Mouse (Mus musculus) forebrain, embryonic 13.5 days (tissue): ENCODE results near the gene Klhl12. TPM values are rescaled to one million over a fixed set of nuclear protein-coding genes. Genes with fewer than 3 reads are reported as not detected.
"Not testable (repeated sequence)": the region's sequence is repeated elsewhere in the genome, so short reads cannot be mapped to it uniquely, and the experiment has no call there.

Experiments used
- ATAC-seq: fragments of 200-750 bp; cut with Nextera tagmentation; 2 replicates; pipeline ENCODE4 v1.8.0; 2017
- H3K27ac ChIP-seq: fragments of 300-500 bp; sonication (generic); 2 replicates; pipeline ENCODE4 v1.5.1; 2015; ENCODE audit warnings: inconsistent platforms, mild to moderate bottlenecking, moderate library complexity
- H3K27me3 ChIP-seq: fragments of 300-500 bp; sonication (generic); 2 replicates; pipeline ENCODE4 v1.6.1; 2015; ENCODE audit warnings: mild to moderate bottlenecking, inconsistent platforms
- H3K36me3 ChIP-seq: fragments of 300-500 bp; sonication (generic); 2 replicates; pipeline ENCODE4 v1.6.1; 2015; ENCODE audit warnings: mild to moderate bottlenecking, inconsistent platforms; ENCODE audit not compliant: poor library complexity, severe bottlenecking
- H3K4me1 ChIP-seq: fragments of 300-500 bp; sonication (generic); 2 replicates; pipeline ENCODE4 v1.6.1; 2015; ENCODE audit warnings: inconsistent platforms
- H3K4me2 ChIP-seq: fragments of 300-500 bp; sonication (generic); 2 replicates; pipeline ENCODE4 v1.6.1; 2015; ENCODE audit warnings: inconsistent platforms, mild to moderate bottlenecking, moderate library complexity
- H3K4me3 ChIP-seq: fragments of 300-500 bp; sonication (generic); 2 replicates; pipeline ENCODE4 v1.5.1; 2015; ENCODE audit warnings: mild to moderate bottlenecking, inconsistent platforms
- H3K9ac ChIP-seq: fragments of 300-500 bp; sonication (generic); 2 replicates; pipeline ENCODE4 v1.6.1; 2015; ENCODE audit warnings: mild to moderate bottlenecking, inconsistent platforms
- H3K9me3 ChIP-seq: fragments of 300-500 bp; sonication (generic); replicated peaks from 2 replicates; pipeline ENCODE4 v1.6.1; 2016; ENCODE audit warnings: inconsistent platforms
- WGBS: fragments of 180-500 bp; shearing (Covaris S2); methylation state at CpG from one replicate; pipeline ENCODE4 v1.1.7; 2015; 5-methylcytosine and 5-hydroxymethylcytosine counted together
- polyA plus RNA-seq: library from polyadenylated mRNA; unstranded; fragments of >200 nt; fragmentation: Nextera tagmentation; extraction: Ambion mirVana; gene quantifications from 2 replicates; pipeline ENCODE4 v1.2.1, GENCODE M21; 2015

Klhl12 gene
- polyA plus RNA-seq, 1 experiment from 2014 or later, result 34.5 TPM

DNA sequence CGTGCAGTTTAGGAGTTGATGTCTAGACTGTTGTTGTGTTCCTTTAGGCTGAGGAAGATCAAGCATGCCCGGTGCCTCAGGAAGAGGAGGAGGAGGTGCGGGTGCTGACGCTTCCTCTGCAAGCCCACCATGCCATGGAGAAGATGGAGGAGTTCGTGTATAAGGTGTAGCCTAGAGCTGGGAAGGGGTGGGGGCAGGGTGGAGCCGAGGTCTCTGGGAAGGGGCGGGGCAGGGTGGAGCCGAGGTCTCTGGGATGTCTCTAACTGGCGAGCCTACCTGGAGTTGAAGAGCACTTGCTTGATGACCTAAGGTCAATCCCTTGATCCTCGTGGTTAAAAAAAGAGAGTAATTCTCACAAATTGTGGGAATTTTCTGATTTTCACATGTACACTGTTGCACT is 31.4 kb upstream of the Klhl12 start:
- Histone ChIP-seq H3K4me1 (peaks cover 12% of the 10 kb centered on the region), H3K9me3 (no peaks in the 10 kb centered on the region), H3K9ac (no peak overlapping the region), H3K27ac (no peak overlapping the region), H3K4me3 (no peak overlapping the region), H3K36me3 (peaks cover 63% of the 10 kb centered on the region), H3K4me2 (no peak overlapping the region), H3K27me3 (no peaks in the 10 kb centered on the region)
- ATAC-seq, result no peak
- WGBS, result 79% methylated on average over 10 of the region's 10 CpGs

DNA sequence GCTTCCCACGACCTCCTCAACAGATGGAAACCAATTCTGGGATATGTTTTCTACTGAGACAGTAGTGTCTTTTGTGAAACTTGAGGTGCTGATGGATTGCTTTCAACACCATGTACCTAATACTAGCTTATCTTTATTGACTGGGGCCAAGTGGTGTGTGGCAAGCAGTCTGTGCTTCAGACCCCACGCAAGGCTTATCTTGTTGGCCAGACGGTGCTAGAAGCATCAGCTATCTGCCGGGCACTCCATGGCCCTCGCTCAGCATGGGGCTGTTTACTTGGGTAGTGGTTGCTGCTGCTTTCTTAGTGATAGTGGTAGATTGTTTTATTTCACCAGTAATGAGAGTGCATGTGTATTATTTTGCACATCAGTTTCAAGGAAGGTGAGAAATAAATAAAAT is 29.0 kb upstream of the Klhl12 start:
- no peak overlapping the region for H3K4me2 ChIP-seq
- no peak for ATAC-seq
- no peak overlapping the region for H3K27ac ChIP-seq
- H3K4me3 ChIP-seq, result no peak overlapping the region
- WGBS, result 89% methylated on average over 5 of the region's 5 CpGs
- H3K9ac ChIP-seq, result no peak overlapping the region
- peaks cover 85% of the 10 kb centered on the region for H3K36me3 ChIP-seq
- H3K27me3 ChIP-seq, result no peaks in the 10 kb centered on the region
- H3K4me1 ChIP-seq, result no peaks in the 10 kb centered on the region
- no peaks in the 10 kb centered on the region for H3K9me3 ChIP-seq

GRCm38 (mm10) chr1:134433002-134433401 is 22.3 kb upstream of the Klhl12 start:
- Histone ChIP-seq H3K36me3 (peaks cover 56% of the 10 kb centered on the region), H3K27ac (no peak overlapping the region), H3K9me3 (no peaks in the 10 kb centered on the region), H3K4me3 (no peak overlapping the region), H3K4me1 (no peaks in the 10 kb centered on the region), H3K4me2 (no peak overlapping the region), H3K9ac (no peak overlapping the region), H3K27me3 (no peaks in the 10 kb centered on the region)
- no peak for ATAC-seq
- 90% methylated on average over 10 of the region's 10 CpGs for WGBS

GRCm38 (mm10) chr1:134433473-134433872 is 21.9 kb upstream of the Klhl12 start:
- Histone ChIP-seq H3K27me3 (no peaks in the 10 kb centered on the region), H3K4me3 (no peak overlapping the region), H3K9me3 (no peaks in the 10 kb centered on the region), H3K4me1 (no peaks in the 10 kb centered on the region), H3K36me3 (peaks cover 52% of the 10 kb centered on the region), H3K9ac (no peak overlapping the region), H3K4me2 (no peak overlapping the region), H3K27ac (no peak overlapping the region)
- 93% methylated on average over 4 of the region's 4 CpGs for WGBS
- ATAC-seq, result no peak

DNA sequence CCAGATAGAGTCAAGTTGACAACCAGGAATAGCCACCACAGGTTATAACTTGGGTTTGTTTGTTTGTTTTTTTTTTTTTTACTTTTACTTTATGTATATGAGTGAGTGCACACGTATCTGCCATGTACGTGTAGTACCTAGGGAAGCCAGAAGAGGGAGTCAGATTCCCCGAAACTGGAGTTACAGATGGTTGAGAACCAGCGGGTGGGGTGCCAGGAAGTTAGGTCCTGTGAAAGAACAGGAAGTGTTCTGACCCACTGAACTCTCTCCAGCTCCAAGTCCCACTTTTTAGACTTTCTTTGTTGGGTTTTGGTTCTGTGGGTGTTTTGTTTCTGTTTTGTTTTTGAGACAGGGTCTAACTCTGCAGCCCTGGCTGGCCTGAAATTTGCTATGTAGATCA is 19.9 kb upstream of the Klhl12 start:
- no peaks in the 10 kb centered on the region for H3K9me3 ChIP-seq
- WGBS, result 26% methylated on average over 4 of the region's 4 CpGs
- H3K4me2 ChIP-seq, result no peak overlapping the region
- no peaks in the 10 kb centered on the region for H3K4me1 ChIP-seq
- H3K9ac ChIP-seq, result no peak overlapping the region
- no peak overlapping the region for H3K4me3 ChIP-seq
- no peak overlapping the region for H3K27ac ChIP-seq
- H3K36me3 ChIP-seq, result peaks cover 32% of the 10 kb centered on the region
- no peak for ATAC-seq
- H3K27me3 ChIP-seq, result no peaks in the 10 kb centered on the region

- Histone ChIP-seq H3K4me2 (no peak overlapping the region), H3K9me3 (no peaks in the 10 kb centered on the region), H3K27ac (no peak overlapping the region), H3K36me3 (no peaks in the 10 kb centered on the region), H3K4me3 (no peak overlapping the region), H3K4me1 (no peaks in the 10 kb centered on the region), H3K9ac (no peak overlapping the region), H3K27me3 (no peaks in the 10 kb centered on the region)
- ATAC-seq, result no peak
- WGBS, result 93% methylated on average over 6 of the region's 6 CpGs
Measured at GRCm38 (mm10) chr1:134440437-134440836, 14.9 kb upstream of the Klhl12 start.

- not testable (repeated sequence) for H3K4me3 ChIP-seq, H3K27me3 ChIP-seq, H3K9ac ChIP-seq, H3K36me3 ChIP-seq, H3K9me3 ChIP-seq, H3K4me2 ChIP-seq, ATAC-seq, H3K4me1 ChIP-seq, H3K27ac ChIP-seq
- WGBS, result 91% methylated on average over 8 of the region's 10 CpGs
Measured at GRCm38 (mm10) chr1:134441737-134442136, 13.6 kb upstream of the Klhl12 start.

DNA sequence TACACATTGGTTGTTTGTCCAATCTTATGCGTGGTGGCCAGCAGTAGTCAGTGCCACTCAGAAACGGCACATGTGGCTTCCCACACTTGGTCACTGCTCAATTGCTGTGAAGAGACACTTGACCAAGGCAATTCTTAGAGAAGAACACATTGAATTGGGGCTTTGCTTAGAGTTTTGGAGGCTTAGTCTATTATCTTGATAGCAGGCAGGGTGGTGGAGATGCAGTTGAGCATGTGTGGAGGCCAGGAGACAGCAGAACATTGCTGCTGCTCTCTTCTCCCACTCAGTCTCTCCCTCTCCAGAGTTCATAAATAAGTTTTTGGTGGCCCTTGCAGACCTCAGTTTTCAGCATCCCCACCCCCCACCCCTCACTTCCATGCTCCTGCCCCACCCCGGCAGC is 12.9 kb upstream of the Klhl12 start:
- H3K9me3 ChIP-seq, result no peaks in the 10 kb centered on the region
- ATAC-seq, result no peak
- H3K27ac ChIP-seq, result no peak overlapping the region
- WGBS, result 88% methylated on average over 3 of the region's 3 CpGs
- no peaks in the 10 kb centered on the region for H3K27me3 ChIP-seq
- H3K4me1 ChIP-seq, result no peaks in the 10 kb centered on the region
- no peaks in the 10 kb centered on the region for H3K36me3 ChIP-seq
- no peak overlapping the region for H3K4me3 ChIP-seq
- H3K9ac ChIP-seq, result no peak overlapping the region
- no peak overlapping the region for H3K4me2 ChIP-seq

DNA sequence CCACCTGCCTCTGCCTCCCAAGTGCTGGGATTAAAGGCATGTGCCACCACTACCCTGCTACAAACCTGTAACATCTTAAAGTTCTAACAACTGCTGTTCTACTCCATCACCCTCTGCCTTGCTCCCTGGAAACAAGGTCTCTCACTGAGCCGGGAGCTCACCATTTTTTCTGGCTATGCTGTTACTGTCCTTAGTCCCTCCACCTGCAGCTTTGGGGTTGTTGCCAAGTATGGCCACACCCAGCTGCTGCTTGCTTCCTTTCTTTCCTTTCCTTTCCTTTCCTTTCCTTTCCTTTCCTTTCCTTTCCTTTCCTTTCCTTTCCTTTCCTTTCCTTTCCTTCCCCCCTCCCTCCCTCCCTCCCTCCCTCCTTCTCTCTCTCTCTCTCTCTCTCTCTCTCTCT is 12.0 kb upstream of the Klhl12 start:
- 85% methylated on average over 1 of the region's 1 CpGs for WGBS
- H3K4me2 ChIP-seq, H3K27ac ChIP-seq, H3K27me3 ChIP-seq, H3K9ac ChIP-seq, ATAC-seq, H3K36me3 ChIP-seq, H3K4me3 ChIP-seq, H3K9me3 ChIP-seq, H3K4me1 ChIP-seq: not testable (repeated sequence)

DNA sequence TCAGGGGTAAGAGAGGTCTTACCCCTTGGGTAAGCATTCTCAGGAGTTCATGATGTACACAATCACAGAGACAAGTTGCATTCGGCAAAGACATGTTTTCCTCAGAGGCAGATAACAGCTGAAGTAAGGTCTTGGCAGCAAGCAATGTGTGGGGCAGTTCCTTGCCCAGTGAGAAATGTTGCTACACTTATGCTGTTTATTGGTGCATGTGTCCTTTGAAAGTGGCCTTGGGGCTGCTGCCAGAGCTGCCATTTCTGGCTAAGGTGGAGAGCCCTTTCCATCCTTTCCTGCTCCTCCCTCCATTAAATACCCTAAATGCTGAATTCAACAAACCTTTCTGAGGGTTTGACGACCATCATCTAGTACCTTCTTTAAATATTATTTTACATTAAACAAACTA is 9.9 kb upstream of the Klhl12 start:
- no peak overlapping the region for H3K4me3 ChIP-seq
- H3K9ac ChIP-seq, result no peak overlapping the region
- no peak overlapping the region for H3K4me2 ChIP-seq
- H3K9me3 ChIP-seq, result no peaks in the 10 kb centered on the region
- no peak for ATAC-seq
- WGBS, result 90% methylated on average over 2 of the region's 2 CpGs
- no peaks in the 10 kb centered on the region for H3K4me1 ChIP-seq
- no peaks in the 10 kb centered on the region for H3K36me3 ChIP-seq
- H3K27me3 ChIP-seq, result no peaks in the 10 kb centered on the region
- H3K27ac ChIP-seq, result no peak overlapping the region

GRCm38 (mm10) chr1:134448537-134448936 is 6.8 kb upstream of the Klhl12 start:
- H3K4me2 ChIP-seq, H3K4me3 ChIP-seq, H3K9ac ChIP-seq, H3K27ac ChIP-seq, H3K4me1 ChIP-seq, H3K36me3 ChIP-seq, ATAC-seq, H3K9me3 ChIP-seq, H3K27me3 ChIP-seq: not testable (repeated sequence)
- 73% methylated on average over 3 of the region's 3 CpGs for WGBS

DNA sequence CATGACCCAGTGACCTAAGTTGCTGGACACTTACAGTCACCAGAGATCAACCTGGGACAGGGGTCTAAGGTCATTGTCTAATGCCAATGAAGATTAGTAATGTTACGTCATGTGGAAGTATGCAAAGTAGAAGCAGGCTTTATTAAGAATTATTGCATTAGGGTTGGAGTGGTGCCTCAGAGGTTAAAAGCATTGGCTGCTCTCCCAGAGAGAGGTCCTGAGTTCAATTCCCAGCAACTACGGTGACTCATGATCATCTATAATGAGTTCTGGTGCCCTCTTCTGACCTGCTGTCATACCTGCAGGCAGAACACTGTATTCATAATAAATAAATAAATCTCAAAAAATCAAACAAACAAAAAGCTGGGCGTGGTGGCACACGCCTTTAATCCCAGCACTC is 5.1 kb upstream of the Klhl12 start:
- Histone ChIP-seq H3K9me3 (no peaks in the 10 kb centered on the region), H3K9ac (no peak overlapping the region), H3K4me3 (no peak overlapping the region), H3K36me3 (no peaks in the 10 kb centered on the region), H3K4me1 (peaks cover 6% of the 10 kb centered on the region; the same call in 1 of the 2 replicates), H3K4me2 (no peak overlapping the region), H3K27me3 (no peaks in the 10 kb centered on the region), H3K27ac (no peak overlapping the region)
- no peak for ATAC-seq
- WGBS, result 82% methylated on average over 4 of the region's 4 CpGs

GRCm38 (mm10) chr1:134450986-134451385 is 4.3 kb upstream of the Klhl12 start:
- Histone ChIP-seq H3K9me3 (no peaks in the 10 kb centered on the region), H3K4me2 (no peak overlapping the region), H3K4me1 (peaks cover 9% of the 10 kb centered on the region), H3K9ac (no peak overlapping the region), H3K4me3 (no peak overlapping the region), H3K27me3 (no peaks in the 10 kb centered on the region), H3K27ac (no peak overlapping the region), H3K36me3 (no peaks in the 10 kb centered on the region)
- no peak for ATAC-seq
- 56% methylated on average over 3 of the region's 3 CpGs for WGBS
